Mouse (Mus musculus) G1E (cell line): ENCODE data around the gene Taf12. TPM values are rescaled to one million over a fixed set of nuclear protein-coding genes. Genes with fewer than 3 reads are reported as not detected.

Source experiments
- ATAC-seq: 2 replicates; pipeline ENCODE4 v1.8.0; 2016; ENCODE audit warnings: mild to moderate bottlenecking; ENCODE audit not compliant: insufficient number of reproducible peaks, poor library complexity, low FRiP score, severe bottlenecking; ENCODE audit errors: extremely low read depth
- DNase-seq: peaks from one replicate; pipeline ENCODE4 v3.0.0; 2012; ENCODE audit warnings: low spot score
- H3K27me3 ChIP-seq: 2 replicates; pipeline ENCODE4 v1.6.1; 2012; ENCODE audit warnings: mild to moderate bottlenecking, low read length, inconsistent platforms; ENCODE audit not compliant: insufficient read depth
- H3K36me3 ChIP-seq: replicated peaks from 2 replicates; pipeline ENCODE3; 2012; ENCODE audit warnings: mild to moderate bottlenecking, inconsistent platforms
- H3K4me1 ChIP-seq: 2 replicates; pipeline ENCODE4 v1.6.1; 2012; ENCODE audit warnings: low read depth, low read length, inconsistent platforms, mixed read lengths; ENCODE audit not compliant: insufficient read depth
- H3K4me3 ChIP-seq: 2 replicates; pipeline ENCODE4 v1.5.1; 2012; ENCODE audit warnings: low read depth, mild to moderate bottlenecking, inconsistent platforms, low read length, moderate library complexity, mixed read lengths
- H3K9me3 ChIP-seq: replicated peaks from 2 replicates; pipeline ENCODE4 v1.6.1; 2012; ENCODE audit warnings: inconsistent platforms
- CTCF ChIP-seq: IDR thresholded peaks from 2 replicates; pipeline ENCODE4 v1.5.1; 2012; ENCODE audit warnings: low read depth, low read length, inconsistent platforms, mixed read lengths
- GATA1 ChIP-seq: IDR thresholded peaks from 2 replicates; pipeline ENCODE4 v1.6.1; 2012; ENCODE audit warnings: borderline replicate concordance, low read length, inconsistent platforms, mixed read lengths
- GATA2 ChIP-seq: IDR thresholded peaks from 2 replicates; pipeline ENCODE4 v1.6.1; 2012; ENCODE audit warnings: low read depth, low read length, inconsistent platforms, borderline replicate concordance
- POLR2AphosphoS5 ChIP-seq: IDR thresholded peaks from 2 replicates; pipeline ENCODE4 v1.6.1; 2012; ENCODE audit warnings: low read depth, low read length, inconsistent platforms; ENCODE audit not compliant: insufficient replicate concordance
- TAL1 ChIP-seq: conservative IDR thresholded peaks from 2 replicates; pipeline ENCODE4 v1.6.1; 2012; ENCODE audit warnings: low read depth, low read length, inconsistent platforms, mixed read lengths
- polyA plus RNA-seq: library from polyadenylated mRNA; stranded (reverse); fragments of >175 nt; gene quantifications from 2 replicates; pipeline ENCODE4 v1.2.3, GENCODE M21; 2012
- total RNA-seq, 2 experiments: library from RNA; stranded (forward) in 1 of 2; stranded (reverse) in 1 of 2; fragments of 200-1000 nt in 1 of 2; fragments of >200 nt in 1 of 2; fragmentation: Nextera tagmentation in 1 of 2; gene quantifications; 2 replicates each; pipeline ENCODE4 v1.2.3; 2014 to 2017

The Taf12 gene
- total and polyA plus RNA-seq, 3 experiments: 16.8 to 63.3 (median 52.8) TPM

DNA sequence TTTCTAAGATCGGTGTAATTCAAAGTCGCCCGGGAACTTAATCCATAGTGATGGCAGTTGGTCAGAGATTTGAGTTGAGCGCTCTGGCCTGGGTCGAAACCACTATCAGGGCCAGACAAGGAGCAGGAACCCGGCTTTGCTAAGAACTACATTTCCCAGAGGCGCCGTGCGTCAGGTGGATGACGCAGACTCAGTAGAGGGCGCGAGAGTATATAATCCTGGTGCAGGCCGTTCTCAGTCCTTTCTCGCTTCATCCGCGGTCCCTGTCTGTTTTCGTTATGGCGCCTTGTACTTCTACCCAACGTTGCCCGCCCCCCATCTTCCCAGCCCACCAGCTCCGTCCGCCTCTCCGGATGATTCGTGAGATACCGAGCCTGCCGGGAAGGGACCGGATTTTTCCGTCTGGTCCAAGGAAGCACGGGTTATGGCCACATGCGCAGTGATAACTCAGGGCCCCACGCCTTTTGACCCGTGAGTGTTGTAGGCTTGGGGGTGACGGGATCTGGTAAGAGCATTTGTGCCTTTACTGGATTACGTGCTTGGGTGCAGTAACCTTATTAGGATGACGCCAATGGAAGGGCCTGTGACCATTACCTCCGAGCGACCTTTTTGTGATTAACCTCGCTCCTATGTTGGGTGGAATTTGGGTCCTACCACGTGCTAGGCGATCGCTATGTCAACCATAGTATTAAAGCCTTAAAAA is 34.4 kb downstream of the Taf12 start:
- Histone ChIP-seq H3K27me3 (no peaks in the 10 kb centered on the region), H3K9me3 (no peaks in the 10 kb centered on the region), H3K4me1 (peaks cover 28% of the 10 kb centered on the region), H3K36me3 (peaks cover 40% of the 10 kb centered on the region), H3K4me3 (peak overlapping the region; percentile 83)
- DNase-seq (peak; percentile 62), ATAC-seq (peak; percentile 75)
- TF ChIP-seq GATA2 (no peak), TAL1 (no peak), CTCF (no peak), GATA1 (no peak), POLR2AphosphoS5 (0 out of 2 replicates have a peak, but pooled peaks have one; percentile 83)

GRCm38 (mm10) chr4:132309140-132309848 is 35.1 kb downstream of the Taf12 start:
- Histone ChIP-seq H3K4me1 (peaks cover 24% of the 10 kb centered on the region), H3K9me3 (no peaks in the 10 kb centered on the region), H3K36me3 (peaks cover 47% of the 10 kb centered on the region), H3K4me3 (peak overlapping the region; percentile 83), H3K27me3 (no peaks in the 10 kb centered on the region)
- peak; percentile 32 for DNase-seq
- ATAC-seq: no peak
- TF ChIP-seq POLR2AphosphoS5: no peak
- TF ChIP-seq TAL1: peak; percentile 54

- ATAC-seq (peak; percentile 36; the same call in 1 of the 2 replicates), DNase-seq (no peak)
- Histone ChIP-seq H3K9me3 (no peaks in the 10 kb centered on the region), H3K36me3 (peaks cover 50% of the 10 kb centered on the region), H3K27me3 (no peaks in the 10 kb centered on the region), H3K4me1 (peaks cover 24% of the 10 kb centered on the region), H3K4me3 (peak overlapping the region; percentile 83)
- 0 out of 2 replicates have a peak, but pooled peaks have one; percentile 41 for TF ChIP-seq CTCF
- TF ChIP-seq GATA1: no peak
- TF ChIP-seq GATA2: no peak
- no peak for TF ChIP-seq TAL1
- no peak for TF ChIP-seq POLR2AphosphoS5
Observed at GRCm38 (mm10) chr4:132309849-132310472, 35.8 kb downstream of the Taf12 start.

- H3K4me3 ChIP-seq: no peak overlapping the region
- TF ChIP-seq GATA2 (no peak), CTCF (no peak), TAL1 (no peak), POLR2AphosphoS5 (no peak), GATA1 (no peak)
- ATAC-seq (no peak), DNase-seq (no peak)
- H3K36me3 ChIP-seq: peaks cover 59% of the 10 kb centered on the region
- no peaks in the 10 kb centered on the region for H3K9me3 ChIP-seq
- no peaks in the 10 kb centered on the region for H3K27me3 ChIP-seq
- peaks cover 15% of the 10 kb centered on the region for H3K4me1 ChIP-seq
Observed at GRCm38 (mm10) chr4:132311209-132311608, 37.0 kb downstream of the Taf12 start.

- Histone ChIP-seq H3K9me3 (no peaks in the 10 kb centered on the region), H3K4me1 (peaks cover 15% of the 10 kb centered on the region), H3K27me3 (no peaks in the 10 kb centered on the region), H3K4me3 (no peak overlapping the region), H3K36me3 (peaks cover 64% of the 10 kb centered on the region)
- DNase-seq: no peak
- TF ChIP-seq TAL1: no peak
- peak; percentile 69; the same call in 1 of the 2 replicates for TF ChIP-seq POLR2AphosphoS5
- ATAC-seq: no peak
Observed at GRCm38 (mm10) chr4:132311801-132312200, 37.6 kb downstream of the Taf12 start.

GRCm38 (mm10) chr4:132312627-132313026 is 38.5 kb downstream of the Taf12 start:
- TF ChIP-seq GATA1: no peak
- no peak for TF ChIP-seq GATA2
- no peak for TF ChIP-seq POLR2AphosphoS5
- TF ChIP-seq CTCF: no peak
- no peak for TF ChIP-seq TAL1
- Histone ChIP-seq H3K9me3 (no peaks in the 10 kb centered on the region), H3K4me1 (peaks cover 15% of the 10 kb centered on the region), H3K4me3 (no peak overlapping the region), H3K27me3 (no peaks in the 10 kb centered on the region), H3K36me3 (peaks cover 70% of the 10 kb centered on the region)
- ATAC-seq (no peak), DNase-seq (no peak)
